Mouse (Mus musculus) Patski (cell line): Measurements from ENCODE around the gene Wnt2b. TPM values are rescaled to one million over a fixed set of nuclear protein-coding genes. Genes with fewer than 3 reads are reported as not detected.

Experiments
- ATAC-seq: fragments of 100-300 bp; one replicate; pipeline ENCODE4 v1.8.0; 2021
- CTCF ChIA-PET: fragments of 350-600 bp; sonication (Branson Sonifier 250); formaldehyde crosslinking; loops from one replicate; lab custom pipeline; 2022; ENCODE audit warnings: inconsistent platforms; lab: Charles Lee
- POLR2A ChIA-PET: fragments of 350-600 bp; sonication (Branson Sonifier 250); formaldehyde crosslinking; loops from one replicate; lab custom pipeline; 2022; ENCODE audit warnings: antibody characterized with exemption, inconsistent platforms; lab: Charles Lee
- DNase-seq: peaks from one replicate; pipeline ENCODE4 v3.0.0-alpha.2; 2011; ENCODE audit warnings: low read depth, low spot score
- H3K27me3 ChIP-seq: fragments of 371-371 bp; one replicate; pipeline ENCODE4 v1.5.1; 2021
- CTCF ChIP-seq: fragments of 100-300 bp; IDR thresholded peaks from one replicate; pipeline ENCODE4 v1.5.1; 2021
- in situ Hi-C: fragments of 300-500 bp; cut with MboI; formaldehyde crosslinking; loops from 3 replicates; pipeline ENCODE4 v1.11.1; 2018; ENCODE audit warnings: low pct_unique_long_range_greater_than_20kb, mixed read lengths
- polyA plus RNA-seq: library from polyadenylated mRNA; unstranded; gene quantifications from one replicate; pipeline ENCODE4 v1.2.3, GENCODE M21; 2021

Wnt2b gene
- polyA plus RNA-seq, 1 experiment from 2014 or later: 1.7 TPM

DNA sequence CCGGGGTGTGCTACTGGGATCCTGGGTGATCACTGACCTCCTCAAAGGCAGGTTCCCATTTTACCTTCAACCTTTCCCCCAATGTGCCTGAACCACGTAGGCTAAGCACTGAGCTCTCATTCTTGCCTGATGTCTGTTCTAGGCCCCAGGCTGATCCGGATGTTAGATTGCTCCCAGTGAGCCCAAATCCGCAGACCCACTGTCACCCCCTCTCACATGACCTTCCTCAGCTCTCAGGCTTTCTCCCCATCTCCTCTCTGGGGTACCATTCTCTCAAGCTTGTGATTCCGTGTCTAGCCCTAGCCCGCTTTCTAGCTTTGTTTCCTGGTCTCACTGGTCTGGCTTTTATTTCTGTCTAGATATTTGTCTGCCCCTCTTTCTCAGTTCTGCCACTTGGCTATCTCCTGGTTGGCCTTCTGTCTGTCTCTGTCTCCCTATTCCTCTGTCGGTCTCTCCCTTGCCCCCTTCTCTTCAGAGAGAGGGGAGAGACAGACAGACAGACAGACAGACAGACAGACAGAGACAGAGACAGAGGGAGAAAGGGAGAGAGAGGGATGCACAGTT lies 4.4 kb upstream of the Wnt2b start:
- in situ Hi-C loops: loop anchor here (5.0 to 10.0 kb wide), 2 partner anchors 94 to 251 kb away; no protein-coding TSS in a partner anchor
- no peak for DNase-seq
- no peak for TF ChIP-seq CTCF
- ChIA-PET CTCF (interaction anchor here (0.9 to 2.4 kb wide), 8 partner anchors 15 to 178 kb away, joined by 3 to 11 read pairs (median 4); partner anchors contain the start of gene Rhoc), POLR2A (interaction anchor here (0.6 to 1.0 kb wide), 3 partner anchors 20 to 122 kb away, joined by 4 to 8 read pairs (median 4); no protein-coding TSS in a partner anchor)
- H3K27me3 ChIP-seq: no peaks in the 10 kb centered on the region
- no peak for ATAC-seq

DNA sequence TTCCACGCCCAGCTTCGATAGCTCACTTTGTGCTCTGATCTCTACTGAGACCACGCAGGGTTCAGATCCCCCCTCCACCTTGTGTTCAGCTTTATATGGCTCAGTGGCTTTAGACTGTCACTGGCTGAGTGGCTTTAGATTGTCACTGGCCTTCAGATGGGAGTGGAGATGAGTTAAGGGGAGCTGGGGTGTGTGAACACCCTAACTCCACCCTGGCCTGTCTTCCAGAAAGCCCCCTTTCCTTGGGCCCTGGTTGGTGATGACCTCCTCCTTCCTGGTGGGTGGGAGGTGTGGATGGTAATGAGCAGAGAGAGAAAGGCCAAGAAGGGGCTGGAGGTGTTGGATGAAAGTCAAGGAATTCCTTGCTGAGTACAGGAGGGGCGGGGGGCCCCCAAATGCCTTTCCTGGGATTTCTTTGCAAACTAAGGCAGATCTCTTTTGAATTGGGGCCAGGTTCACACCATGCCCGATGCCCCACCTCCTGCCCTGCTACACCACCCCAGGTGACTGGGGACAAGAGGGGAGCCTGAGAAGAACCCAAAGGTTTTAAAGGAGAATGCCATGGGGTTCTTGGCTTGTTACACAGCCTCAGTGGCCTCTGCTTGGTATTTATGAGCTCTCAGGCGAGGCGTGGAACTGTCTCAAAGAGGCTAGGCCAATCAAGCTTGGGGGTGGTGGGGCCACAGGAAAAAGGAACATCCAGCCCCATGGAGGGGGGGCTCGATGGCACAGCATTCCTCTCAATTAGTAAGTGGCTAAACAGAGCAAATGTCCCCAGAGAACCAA lies 3.5 kb upstream of the Wnt2b start:
- TF ChIP-seq CTCF: no peak
- no peak for DNase-seq
- no peaks in the 10 kb centered on the region for H3K27me3 ChIP-seq
- ChIA-PET POLR2A (interaction anchor here (0.7 kb wide), 1 partner anchor 123 kb away, joined by 4 read pairs; no protein-coding TSS in a partner anchor), CTCF (interaction anchor here (0.9 to 1.9 kb wide), 9 partner anchors 16 to 99 kb away, joined by 3 to 6 read pairs (median 3); no protein-coding TSS in a partner anchor)
- ATAC-seq: no peak
- in situ Hi-C loops: loop anchor here (5.0 to 10.0 kb wide), 2 partner anchors 93 to 250 kb away; no protein-coding TSS in a partner anchor

GRCm38 (mm10) chr3:104963331-104964276 lies 1.9 kb upstream of the Wnt2b start:
- CTCF ChIA-PET: interaction anchor here (1.0 to 1.7 kb wide), 5 partner anchors 16 to 175 kb away, joined by 3 to 5 read pairs (median 3); partner anchors contain the start of gene Rhoc
- in situ Hi-C loops: loop anchor here (10.0 kb wide), 1 partner anchor 249 kb away; no protein-coding TSS in a partner anchor
- DNase-seq (no peak), ATAC-seq (no peak)
- POLR2A ChIA-PET: interaction anchor here (0.6 to 1.5 kb wide), 5 partner anchors 16 to 99 kb away, joined by 3 to 5 read pairs (median 4); partner anchors contain the start of genes Capza1 and St7l
- no peaks in the 10 kb centered on the region for H3K27me3 ChIP-seq
- TF ChIP-seq CTCF: no peak

DNA sequence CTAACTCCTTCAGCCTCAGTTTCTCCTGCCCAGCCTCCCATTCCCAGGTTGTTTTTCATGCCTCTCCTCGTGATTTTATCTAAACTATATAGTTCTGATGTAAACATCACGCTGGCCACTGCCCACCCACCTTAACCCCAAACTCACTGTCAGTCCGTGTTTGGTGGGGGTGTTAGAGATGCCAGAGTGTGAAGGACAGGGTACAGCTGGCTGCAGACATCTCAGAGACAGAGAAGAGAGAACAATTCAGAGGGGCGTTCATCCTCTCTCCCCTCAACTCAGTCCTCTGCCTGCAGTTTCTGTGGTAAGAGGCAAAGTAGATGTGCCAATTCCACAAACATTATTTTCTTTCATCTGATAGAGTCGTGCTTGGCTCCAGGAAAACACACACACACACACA lies 1.1 kb upstream of the Wnt2b start:
- TF ChIP-seq CTCF: no peak
- in situ Hi-C loops: loop anchor here (10.0 kb wide), 1 partner anchor 248 kb away; no protein-coding TSS in a partner anchor
- POLR2A ChIA-PET: interaction anchor here (0.6 to 1.5 kb wide), 3 partner anchors 38 to 98 kb away, joined by 3 to 4 read pairs (median 4); partner anchors contain the start of genes Capza1 and St7l
- DNase-seq: no peak
- no peak for ATAC-seq
- H3K27me3 ChIP-seq: no peaks in the 10 kb centered on the region
- CTCF ChIA-PET: interaction anchor here (1.4 to 1.7 kb wide), 3 partner anchors 15 to 174 kb away, joined by 3 to 5 read pairs (median 3); partner anchors contain the start of gene Rhoc

DNA sequence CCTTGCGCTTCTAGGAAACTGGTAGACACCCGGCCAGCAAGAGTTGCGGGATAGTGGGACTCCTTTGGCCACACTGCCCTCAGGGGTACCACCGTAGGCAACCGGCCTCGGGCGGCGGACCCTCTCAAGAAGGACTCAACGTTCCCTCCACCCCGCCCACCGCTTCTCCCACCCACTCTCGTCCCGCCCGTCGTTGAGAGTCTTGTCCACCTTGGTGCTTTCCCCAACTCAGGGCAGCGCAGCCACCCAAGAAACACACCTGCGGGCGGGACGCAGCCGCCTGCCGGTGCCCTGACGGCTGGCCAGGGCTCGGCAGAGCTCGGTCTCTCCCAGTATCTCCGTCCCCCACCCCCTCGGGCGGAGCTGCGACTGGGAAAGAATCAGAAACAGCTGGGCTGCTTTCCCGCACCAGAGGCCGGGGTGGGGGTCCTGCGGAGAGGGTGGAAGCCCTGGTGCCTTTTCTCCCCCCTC lies 455 bp upstream of the Wnt2b start:
- TF ChIP-seq CTCF: no peak
- ATAC-seq (no peak), DNase-seq (no peak)
- no peaks in the 10 kb centered on the region for H3K27me3 ChIP-seq
- in situ Hi-C loops: loop anchor here (10.0 kb wide), 1 partner anchor 247 kb away; no protein-coding TSS in a partner anchor
- POLR2A ChIA-PET: no interaction called here
- CTCF ChIA-PET: no interaction called here

- DNase-seq: no peak
- no peak for TF ChIP-seq CTCF
- in situ Hi-C loops: loop anchor here (10.0 kb wide), 1 partner anchor 246 kb away; no protein-coding TSS in a partner anchor
- H3K27me3 ChIP-seq: no peaks in the 10 kb centered on the region
- ChIA-PET CTCF (interaction anchor here (0.9 to 1.4 kb wide), 4 partner anchors 12 to 75 kb away, joined by 3 to 4 read pairs (median 4); no protein-coding TSS in a partner anchor), POLR2A (interaction anchor here (0.5 to 0.6 kb wide), 2 partner anchors 44 to 124 kb away, joined by 3 to 4 read pairs; no protein-coding TSS in a partner anchor)
- no peak for ATAC-seq
Measured at GRCm38 (mm10) chr3:104960026-104961000, 1.4 kb downstream of the Wnt2b start.

- DNase-seq (no peak), ATAC-seq (no peak)
- ChIA-PET CTCF (interaction anchor here (1.1 kb wide), 1 partner anchor 15 kb away, joined by 3 read pairs; no protein-coding TSS in a partner anchor), POLR2A (interaction anchor here (3.6 kb wide), 1 partner anchor 12 kb away, joined by 11 read pairs; no protein-coding TSS in a partner anchor)
- in situ Hi-C loops: no loop called here
- no peaks in the 10 kb centered on the region for H3K27me3 ChIP-seq
- no peak for TF ChIP-seq CTCF
Measured at GRCm38 (mm10) chr3:104956131-104956581, 5.6 kb downstream of the Wnt2b start.

- ChIA-PET POLR2A (interaction anchor here (1.2 kb wide), 1 partner anchor 13 kb away, joined by 5 read pairs; no protein-coding TSS in a partner anchor), CTCF (interaction anchor here (1.2 kb wide), 1 partner anchor 29 kb away, joined by 4 read pairs; no protein-coding TSS in a partner anchor)
- TF ChIP-seq CTCF: no peak
- no peak for ATAC-seq
- DNase-seq: no peak
- in situ Hi-C loops: no loop called here
- no peaks in the 10 kb centered on the region for H3K27me3 ChIP-seq
Measured at GRCm38 (mm10) chr3:104954551-104954950, 7.2 kb downstream of the Wnt2b start.
